Mouse (Mus musculus): Measurements from ENCODE around the gene Smim23.

DNA sequence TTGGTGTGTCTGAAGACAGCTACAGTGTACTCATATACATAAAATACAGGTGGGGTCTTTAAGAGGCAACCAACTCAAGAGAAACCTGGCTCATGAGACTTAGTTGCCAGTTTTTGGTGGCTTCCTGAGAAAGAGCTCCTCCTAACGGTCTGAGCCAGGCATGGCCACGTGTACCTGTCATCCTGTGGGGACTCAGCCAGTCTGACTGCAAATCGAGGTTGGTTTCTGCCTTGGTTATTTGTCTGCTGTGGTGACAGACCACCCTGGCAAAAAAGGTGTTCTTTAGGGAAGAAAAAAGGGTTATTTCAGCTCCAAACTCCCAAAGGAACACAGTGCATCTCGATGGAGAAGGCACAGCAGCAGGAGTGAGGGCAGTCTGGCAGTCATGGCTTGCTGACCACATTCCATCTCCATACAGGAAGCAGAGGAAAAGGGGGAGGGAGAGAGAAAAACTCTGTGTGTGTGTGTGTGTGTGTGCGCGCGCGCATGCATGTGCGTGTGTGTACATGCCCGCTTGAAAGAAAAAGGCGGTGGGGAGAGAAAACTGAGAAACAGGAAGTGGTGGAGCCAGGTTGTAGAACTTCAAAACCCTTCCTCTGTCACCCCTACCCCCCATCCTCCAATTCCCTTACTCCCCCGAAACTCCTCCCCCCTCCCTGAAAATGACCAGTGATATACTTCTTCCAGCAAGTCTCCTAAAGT lies 55.6 kb downstream of the Smim23 start:
- TF ChIP-seq ZNF384 (IDR thresholded peaks at IDR 0.05; ENCODE audit: low read depth, low read length) (no peak), HCFC1 (IDR thresholded peaks at IDR 0.05; ENCODE audit: borderline replicate concordance, insufficient read depth, low read length) (no peak), CHD2 (IDR thresholded peaks at IDR 0.05; ENCODE audit: low read depth, low read length) (no peak)
